Mouse (Mus musculus): Measurements from ENCODE around the gene Dlg5. TPM values are rescaled to one million over a fixed set of nuclear protein-coding genes. Genes with fewer than 3 reads are reported as not detected.

Dlg5 gene
- polyA plus RNA-seq, 1 experiment from 2014 or later = 32.5 TPM

DNA sequence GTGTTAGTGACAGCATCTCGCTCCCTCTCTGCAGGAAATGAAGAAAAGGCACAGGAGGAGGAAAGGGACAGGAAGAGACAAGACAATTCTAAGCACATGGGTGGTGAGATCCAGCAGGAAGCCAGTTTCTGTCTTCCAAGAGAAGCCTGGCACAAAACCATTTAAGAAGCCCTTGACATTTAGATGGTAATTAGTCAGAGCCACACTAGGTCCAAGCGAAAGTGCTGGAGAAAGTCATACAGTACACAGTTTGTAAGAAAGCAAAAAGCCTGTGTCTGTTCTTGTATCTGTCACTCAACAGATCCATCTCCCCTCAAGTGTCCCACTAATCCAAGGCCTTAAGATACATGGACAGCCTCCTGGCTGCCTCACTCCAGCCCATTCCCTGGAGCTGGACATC, 3.7 kb downstream of the Dlg5 start:
- Histone ChIP-seq H3K4me1 (replicated peaks; ENCODE audit: control insufficient read depth, insufficient read depth, low read length) (peaks cover 28% of the 10 kb centered on the region), H3K27me3 (ENCODE audit: control insufficient read depth, insufficient read depth, low read length) (no peaks in the 10 kb centered on the region), H3K27ac (no peak overlapping the region), H3K9me3 (ENCODE audit: control insufficient read depth, low read length) (no peaks in the 10 kb centered on the region), H3K36me3 (replicated peaks; ENCODE audit: control insufficient read depth, insufficient read depth) (peaks cover 17% of the 10 kb centered on the region; the same call in 1 of the 2 replicates), H3K9ac (no peak overlapping the region), H3K4me2 (replicated peaks) (no peak overlapping the region), H3K4me3 (replicated peaks; ENCODE audit: low read length) (no peak overlapping the region)
- DNase-seq (ENCODE audit: low spot score) (no peak), ATAC-seq (ENCODE audit: low FRiP score) (no peak)
- WGBS = 96% methylated on average over 2 of the region's 2 CpGs

DNA sequence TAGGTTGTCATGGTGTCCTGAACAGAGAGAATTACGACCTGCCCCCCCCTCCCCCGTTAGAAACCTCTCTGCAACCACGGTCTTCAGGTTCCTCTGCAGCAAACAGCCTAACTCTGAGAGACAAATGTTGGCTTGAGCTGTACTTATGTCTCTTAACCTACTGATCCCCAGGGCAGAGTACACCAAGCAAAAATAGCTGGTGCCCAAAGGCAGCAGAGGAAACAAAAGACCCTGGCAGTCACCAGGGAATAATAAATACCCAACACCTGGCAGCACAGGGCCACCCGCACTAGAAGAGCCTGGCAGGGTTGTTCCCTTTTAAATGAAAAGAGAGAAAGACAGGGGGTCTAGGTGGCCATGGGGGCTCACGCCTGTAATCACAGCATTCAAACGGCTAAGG, 4.9 kb downstream of the Dlg5 start:
- H3K36me3 ChIP-seq (replicated peaks; ENCODE audit: control insufficient read depth, insufficient read depth) = peaks cover 17% of the 10 kb centered on the region; the same call in 1 of the 2 replicates
- no peaks in the 10 kb centered on the region for H3K9me3 ChIP-seq (ENCODE audit: control insufficient read depth, low read length)
- H3K4me1 ChIP-seq (replicated peaks; ENCODE audit: control insufficient read depth, insufficient read depth, low read length) = peaks cover 24% of the 10 kb centered on the region
- no peak overlapping the region for H3K9ac ChIP-seq
- 77% methylated on average over 6 of the region's 6 CpGs for WGBS
- no peaks in the 10 kb centered on the region for H3K27me3 ChIP-seq (ENCODE audit: control insufficient read depth, insufficient read depth, low read length)
- no peak overlapping the region for H3K4me2 ChIP-seq (replicated peaks)
- no peak overlapping the region for H3K27ac ChIP-seq
- ATAC-seq (ENCODE audit: low FRiP score) (no peak), DNase-seq (ENCODE audit: low spot score) (no peak)
- H3K4me3 ChIP-seq (replicated peaks; ENCODE audit: low read length) = no peak overlapping the region

DNA sequence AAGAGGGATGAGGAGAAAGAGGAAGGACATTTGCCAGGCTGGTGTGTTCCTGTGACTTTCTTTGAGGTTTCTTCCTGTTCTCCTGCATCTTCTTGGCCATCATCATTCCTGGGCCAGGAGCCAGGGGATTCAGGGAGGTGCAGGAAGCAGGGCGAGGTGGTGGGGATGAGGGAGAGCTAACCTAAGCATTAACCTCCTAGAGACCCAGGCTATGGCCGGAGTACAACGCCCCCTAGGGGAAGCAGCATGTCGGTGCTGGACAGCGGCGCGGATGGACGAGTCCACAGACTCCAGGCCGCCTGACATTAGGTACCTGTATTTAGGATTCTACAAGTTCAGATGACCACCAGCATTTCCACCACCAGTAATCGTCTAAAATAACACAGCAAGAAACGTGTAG, 6.1 kb downstream of the Dlg5 start:
- no peak for DNase-seq (ENCODE audit: low spot score)
- Histone ChIP-seq H3K36me3 (replicated peaks; ENCODE audit: control insufficient read depth, insufficient read depth) (peaks cover 17% of the 10 kb centered on the region; the same call in 1 of the 2 replicates), H3K9ac (no peak overlapping the region), H3K27me3 (ENCODE audit: control insufficient read depth, insufficient read depth, low read length) (no peaks in the 10 kb centered on the region), H3K27ac (no peak overlapping the region), H3K4me2 (replicated peaks) (no peak overlapping the region), H3K4me1 (replicated peaks; ENCODE audit: control insufficient read depth, insufficient read depth, low read length) (peaks cover 28% of the 10 kb centered on the region), H3K4me3 (replicated peaks; ENCODE audit: low read length) (no peak overlapping the region), H3K9me3 (ENCODE audit: control insufficient read depth, low read length) (no peaks in the 10 kb centered on the region)
- 85% methylated on average over 11 of the region's 11 CpGs for WGBS
- no peak for ATAC-seq (ENCODE audit: low FRiP score)

DNA sequence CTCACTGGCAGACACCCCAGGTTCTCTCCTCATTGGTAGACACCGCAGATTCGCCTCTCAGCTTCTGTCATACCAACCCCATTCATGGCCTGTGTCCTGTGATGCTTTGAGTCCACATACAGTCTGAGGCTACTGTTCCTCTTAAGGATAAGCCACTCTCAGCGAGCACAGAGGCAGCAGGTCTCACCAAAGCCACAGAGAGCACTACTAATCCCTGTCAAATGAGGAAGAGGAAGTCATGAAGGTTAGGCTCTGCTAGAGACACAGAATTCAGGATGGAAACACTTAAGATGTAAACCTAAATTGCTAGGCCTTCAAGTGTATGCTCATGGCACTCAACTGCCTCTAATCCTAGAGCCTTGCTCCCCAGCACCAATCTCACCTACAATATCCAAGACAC, 9.8 kb downstream of the Dlg5 start:
- no peak overlapping the region for H3K27ac ChIP-seq
- H3K4me1 ChIP-seq (replicated peaks; ENCODE audit: control insufficient read depth, insufficient read depth, low read length) = peaks cover 5% of the 10 kb centered on the region; the same call in 1 of the 2 replicates
- H3K9ac ChIP-seq = no peak overlapping the region
- ATAC-seq (ENCODE audit: low FRiP score) = no peak
- H3K27me3 ChIP-seq (ENCODE audit: control insufficient read depth, insufficient read depth, low read length) = no peaks in the 10 kb centered on the region
- no peak overlapping the region for H3K4me3 ChIP-seq (replicated peaks; ENCODE audit: low read length)
- H3K4me2 ChIP-seq (replicated peaks) = no peak overlapping the region
- H3K36me3 ChIP-seq (replicated peaks; ENCODE audit: control insufficient read depth, insufficient read depth) = peaks cover 6% of the 10 kb centered on the region; the same call in 1 of the 2 replicates
- no peak for DNase-seq (ENCODE audit: low spot score)
- no peaks in the 10 kb centered on the region for H3K9me3 ChIP-seq (ENCODE audit: control insufficient read depth, low read length)
- WGBS = 87% methylated on average over 3 of the region's 3 CpGs

DNA sequence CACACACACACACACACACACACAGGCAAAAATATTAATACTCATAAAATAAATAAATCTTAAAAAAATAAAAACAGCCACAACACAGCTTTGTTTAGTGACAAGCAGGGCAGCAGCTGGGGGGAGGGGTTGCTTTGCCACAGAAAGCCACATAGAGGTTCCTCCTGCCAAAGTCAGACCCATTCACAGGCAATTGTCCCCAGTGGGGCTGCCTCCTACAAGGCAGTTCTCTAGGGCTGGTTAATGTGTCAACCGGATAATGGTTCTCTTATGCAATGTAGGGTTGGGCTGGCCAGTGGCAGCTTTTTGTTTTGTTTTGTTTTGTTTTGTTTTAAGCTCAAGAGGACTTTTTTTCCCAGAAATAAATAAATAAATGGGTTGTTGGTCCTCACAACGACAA, 11.3 kb downstream of the Dlg5 start:
- 31% methylated on average over 2 of the region's 2 CpGs for WGBS
- no peak overlapping the region for H3K4me3 ChIP-seq (replicated peaks; ENCODE audit: low read length)
- peaks cover 1% of the 10 kb centered on the region; the same call in 1 of the 2 replicates for H3K36me3 ChIP-seq (replicated peaks; ENCODE audit: control insufficient read depth, insufficient read depth)
- ATAC-seq (ENCODE audit: low FRiP score) (no peak), DNase-seq (ENCODE audit: low spot score) (no peak)
- peaks cover 5% of the 10 kb centered on the region; the same call in 1 of the 2 replicates for H3K4me1 ChIP-seq (replicated peaks; ENCODE audit: control insufficient read depth, insufficient read depth, low read length)
- no peak overlapping the region for H3K27ac ChIP-seq
- no peaks in the 10 kb centered on the region for H3K9me3 ChIP-seq (ENCODE audit: control insufficient read depth, low read length)
- no peaks in the 10 kb centered on the region for H3K27me3 ChIP-seq (ENCODE audit: control insufficient read depth, insufficient read depth, low read length)
- no peak overlapping the region for H3K4me2 ChIP-seq (replicated peaks)
- H3K9ac ChIP-seq = no peak overlapping the region

DNA sequence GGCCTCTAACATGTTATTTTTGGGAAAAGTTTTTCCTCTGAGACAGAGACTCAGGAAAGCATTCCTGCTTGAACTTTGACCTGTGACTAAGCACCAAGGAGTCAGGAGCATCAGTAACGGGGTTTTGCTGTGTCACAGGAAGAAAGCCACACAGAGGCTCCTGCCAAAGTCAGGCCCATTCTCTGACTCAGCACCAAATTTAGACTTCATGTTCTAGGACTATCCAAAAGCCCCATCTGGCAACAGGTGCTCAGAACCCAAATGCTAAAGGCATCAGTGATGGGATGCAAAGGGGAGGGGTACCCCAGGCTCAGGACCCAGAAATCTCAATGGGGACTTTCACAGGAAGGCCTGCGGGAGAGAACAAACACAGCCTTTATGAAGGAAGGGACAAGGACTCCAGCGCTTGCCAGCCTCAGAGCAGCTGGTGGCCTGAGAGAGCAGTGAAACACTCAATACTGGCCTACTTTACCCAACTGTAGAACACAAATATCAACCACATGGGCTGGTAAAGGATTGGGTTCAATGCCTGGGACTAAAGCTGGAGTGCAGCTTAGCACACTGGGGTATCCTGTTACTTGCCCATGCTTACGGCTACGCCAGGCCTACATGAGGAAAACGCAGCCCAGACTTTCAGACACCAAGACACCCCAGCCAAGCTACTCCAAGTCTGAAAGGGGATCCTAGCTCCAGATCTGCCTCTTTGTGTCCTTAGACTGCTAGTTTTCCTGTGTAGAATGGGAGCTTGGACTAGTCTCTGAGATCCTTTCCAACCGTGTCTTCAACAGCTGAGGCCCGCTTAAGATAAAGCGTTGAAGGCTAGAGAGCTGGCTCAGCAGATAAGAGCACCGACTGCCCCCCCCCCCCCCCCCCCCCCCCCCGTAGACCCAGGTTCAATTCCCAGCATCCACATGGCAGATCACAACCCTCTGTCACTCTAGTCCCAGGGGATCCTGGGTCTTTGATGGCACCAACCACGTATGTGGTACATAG, 12.8 kb downstream of the Dlg5 start:
- 70% methylated on average over 11 of the region's 12 CpGs for WGBS
- no peak overlapping the region for H3K9ac ChIP-seq
- no peaks in the 10 kb centered on the region for H3K9me3 ChIP-seq (ENCODE audit: control insufficient read depth, low read length)
- peaks cover 5% of the 10 kb centered on the region; the same call in 1 of the 2 replicates for H3K4me1 ChIP-seq (replicated peaks; ENCODE audit: control insufficient read depth, insufficient read depth, low read length)
- H3K27ac ChIP-seq = no peak overlapping the region
- ATAC-seq (ENCODE audit: low FRiP score) = no peak
- no peak for DNase-seq (ENCODE audit: low spot score)
- H3K4me3 ChIP-seq (replicated peaks; ENCODE audit: low read length) = no peak overlapping the region
- H3K36me3 ChIP-seq (replicated peaks; ENCODE audit: control insufficient read depth, insufficient read depth) = no peaks in the 10 kb centered on the region; the same call in 1 of the 2 replicates
- no peak overlapping the region for H3K4me2 ChIP-seq (replicated peaks)
- H3K27me3 ChIP-seq (ENCODE audit: control insufficient read depth, insufficient read depth, low read length) = no peaks in the 10 kb centered on the region

DNA sequence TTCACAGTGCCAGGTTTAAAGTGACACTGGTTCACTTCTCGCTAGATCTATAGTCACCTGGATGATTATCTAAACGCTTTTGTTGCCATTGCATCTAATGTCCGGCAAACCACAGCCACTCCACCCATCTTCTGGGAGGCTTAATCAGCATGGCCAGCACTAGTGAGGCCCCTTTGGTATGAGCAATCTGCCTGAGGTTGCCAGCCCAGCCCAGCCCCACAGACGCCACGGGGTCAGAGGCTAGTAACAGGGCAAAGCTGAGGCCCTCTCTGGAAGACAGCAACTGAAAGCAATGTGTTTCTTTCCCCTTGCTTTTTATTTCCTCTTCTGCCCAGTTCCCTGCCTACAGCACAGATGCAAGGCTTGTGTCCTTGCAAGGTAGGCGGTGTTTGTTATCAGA, 17.2 kb downstream of the Dlg5 start:
- ATAC-seq (ENCODE audit: low FRiP score) = no peak
- no peaks in the 10 kb centered on the region; the same call in 1 of the 2 replicates for H3K4me1 ChIP-seq (replicated peaks; ENCODE audit: control insufficient read depth, insufficient read depth, low read length)

DNA sequence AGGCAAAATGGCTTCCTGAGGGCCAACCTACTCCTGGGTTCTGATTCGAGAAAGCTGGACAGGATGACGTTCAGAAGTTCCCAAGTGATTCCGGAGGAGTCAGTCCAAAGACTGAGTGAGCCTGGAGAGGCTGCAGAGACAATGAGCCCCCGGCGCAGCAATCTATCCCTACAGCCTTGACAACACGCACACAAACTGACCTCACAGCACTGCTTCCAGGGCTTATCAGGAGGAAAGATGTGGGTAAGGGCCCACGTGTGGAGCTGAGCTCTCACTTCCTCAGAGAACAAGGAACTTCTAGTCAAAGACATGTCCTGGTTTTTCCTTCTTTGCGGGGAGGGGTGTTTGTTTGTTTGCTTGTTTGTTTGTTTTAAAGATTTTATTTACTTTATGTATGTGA, 18.7 kb downstream of the Dlg5 start:
- Histone ChIP-seq H3K4me1 (replicated peaks; ENCODE audit: control insufficient read depth, insufficient read depth, low read length) (peaks cover 3% of the 10 kb centered on the region; the same call in 1 of the 2 replicates), H3K9me3 (ENCODE audit: control insufficient read depth, low read length) (no peaks in the 10 kb centered on the region), H3K9ac (no peak overlapping the region), H3K36me3 (replicated peaks; ENCODE audit: control insufficient read depth, insufficient read depth) (no peaks in the 10 kb centered on the region), H3K4me3 (replicated peaks; ENCODE audit: low read length) (no peak overlapping the region), H3K27me3 (ENCODE audit: control insufficient read depth, insufficient read depth, low read length) (no peaks in the 10 kb centered on the region), H3K27ac (no peak overlapping the region), H3K4me2 (replicated peaks) (no peak overlapping the region)
- no peak for ATAC-seq (ENCODE audit: low FRiP score)
- WGBS = 93% methylated on average over 8 of the region's 8 CpGs
- no peak for DNase-seq (ENCODE audit: low spot score)

More for the DNA sequence above, 17.2 kb downstream of the Dlg5 start:
- Histone ChIP-seq H3K9ac (no peak overlapping the region), H3K27me3 (ENCODE audit: control insufficient read depth, insufficient read depth, low read length) (no peaks in the 10 kb centered on the region), H3K4me3 (replicated peaks; ENCODE audit: low read length) (no peak overlapping the region), H3K9me3 (ENCODE audit: control insufficient read depth, low read length) (no peaks in the 10 kb centered on the region), H3K4me2 (replicated peaks) (no peak overlapping the region), H3K27ac (no peak overlapping the region), H3K36me3 (replicated peaks; ENCODE audit: control insufficient read depth, insufficient read depth) (no peaks in the 10 kb centered on the region)
- no peak for DNase-seq (ENCODE audit: low spot score)
- 79% methylated on average over 6 of the region's 6 CpGs for WGBS

DNA sequence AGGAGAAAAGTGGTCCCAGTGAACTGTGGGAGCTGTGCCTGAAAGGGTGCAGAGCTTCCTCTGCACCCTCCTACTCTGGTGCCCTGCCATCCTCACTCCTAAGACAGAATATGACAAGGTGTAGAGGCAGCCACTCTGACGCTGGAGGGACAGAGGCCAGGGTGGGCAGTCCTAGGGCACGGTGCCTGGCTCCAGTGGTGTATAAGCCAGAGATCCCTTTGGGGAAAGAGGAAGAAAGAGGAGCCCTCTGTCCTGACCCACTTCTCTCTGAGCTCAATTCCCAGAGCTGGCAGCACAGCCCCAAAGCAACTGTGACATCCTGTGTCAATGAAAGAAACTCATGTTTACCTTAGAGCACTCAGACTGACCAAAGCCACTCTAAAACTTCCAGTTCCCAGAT, 19.4 kb downstream of the Dlg5 start:
- ATAC-seq (ENCODE audit: low FRiP score) = no peak
- no peaks in the 10 kb centered on the region for H3K36me3 ChIP-seq (replicated peaks; ENCODE audit: control insufficient read depth, insufficient read depth)
- H3K27me3 ChIP-seq (ENCODE audit: control insufficient read depth, insufficient read depth, low read length) = no peaks in the 10 kb centered on the region
- DNase-seq (ENCODE audit: low spot score) = no peak
- H3K9me3 ChIP-seq (ENCODE audit: control insufficient read depth, low read length) = no peaks in the 10 kb centered on the region
- no peak overlapping the region for H3K9ac ChIP-seq
- no peak overlapping the region for H3K4me3 ChIP-seq (replicated peaks; ENCODE audit: low read length)
- no peak overlapping the region for H3K27ac ChIP-seq
- H3K4me1 ChIP-seq (replicated peaks; ENCODE audit: control insufficient read depth, insufficient read depth, low read length) = peaks cover 3% of the 10 kb centered on the region; the same call in 1 of the 2 replicates
- WGBS = 73% methylated on average over 2 of the region's 2 CpGs
- no peak overlapping the region for H3K4me2 ChIP-seq (replicated peaks)
